Mouse (Mus musculus): Measurements from ENCODE around the gene Cdkn2aipnl. TPM values are rescaled to one million over a fixed set of nuclear protein-coding genes. Genes with fewer than 3 reads are reported as not detected.
A peak's percentile ranks its signal among the peaks of the same experiment; 100 is the strongest.

Cdkn2aipnl gene
- total RNA-seq, 2 experiments from 2014 or later: 10.5 to 11.3 TPM

GRCm38 (mm10) chr11:51945548-51945947, 21.9 kb upstream of the Cdkn2aipnl start:
- DNase-seq: peak; percentile 45 to 51

- DNase-seq: no peak
Measured at GRCm38 (mm10) chr11:51946144-51946543, 21.3 kb upstream of the Cdkn2aipnl start.

GRCm38 (mm10) chr11:51949155-51949840, 18.2 kb upstream of the Cdkn2aipnl start:
- DNase-seq: peak in 1 of 2 experiments; percentile 30

- DNase-seq: no peak
Measured at GRCm38 (mm10) chr11:51949919-51950318, 17.5 kb upstream of the Cdkn2aipnl start.

GRCm38 (mm10) chr11:51951861-51952420, 15.5 kb upstream of the Cdkn2aipnl start:
- DNase-seq: peak; percentile 34 to 35

- no peak for DNase-seq
Measured at GRCm38 (mm10) chr11:51956112-51956511, 11.3 kb upstream of the Cdkn2aipnl start.

GRCm38 (mm10) chr11:51957760-51958159, 9.7 kb upstream of the Cdkn2aipnl start:
- DNase-seq: no peak

GRCm38 (mm10) chr11:51959511-51959910, 8.0 kb upstream of the Cdkn2aipnl start:
- DNase-seq: no peak

GRCm38 (mm10) chr11:51960061-51960460, 7.4 kb upstream of the Cdkn2aipnl start:
- DNase-seq: no peak

GRCm38 (mm10) chr11:51960967-51961471, 6.4 kb upstream of the Cdkn2aipnl start:
- peak; percentile 40 to 47 for DNase-seq

GRCm38 (mm10) chr11:51961761-51962160, 5.7 kb upstream of the Cdkn2aipnl start:
- no peak for DNase-seq

- no peak for DNase-seq
Measured at GRCm38 (mm10) chr11:51962277-51962676, 5.2 kb upstream of the Cdkn2aipnl start.

- no peak for DNase-seq
Measured at GRCm38 (mm10) chr11:51966651-51967050, 810 bp upstream of the Cdkn2aipnl start.

GRCm38 (mm10) chr11:51968896-51969295, 1.4 kb downstream of the Cdkn2aipnl start:
- DNase-seq: peak in 1 of 2 experiments; percentile 10

- no peak for DNase-seq
Measured at GRCm38 (mm10) chr11:51969511-51969910, 2.0 kb downstream of the Cdkn2aipnl start.

GRCm38 (mm10) chr11:51971644-51972043, 4.2 kb downstream of the Cdkn2aipnl start:
- DNase-seq: no peak

GRCm38 (mm10) chr11:51999611-52000289, 32.3 kb downstream of the Cdkn2aipnl start:
- peak; percentile 84 for DNase-seq

- DNase-seq: peak; percentile 96 to 97
Measured at GRCm38 (mm10) chr11:52000290-52000962, 33.0 kb downstream of the Cdkn2aipnl start, which contains the start of gene Ube2b. Ube2b (minus strand) TSS chr11:52000762.

- DNase-seq: no peak
Measured at GRCm38 (mm10) chr11:52001341-52001740, 33.9 kb downstream of the Cdkn2aipnl start.

GRCm38 (mm10) chr11:52001861-52002260, 34.4 kb downstream of the Cdkn2aipnl start:
- no peak for DNase-seq

- DNase-seq: no peak
Measured at GRCm38 (mm10) chr11:52002842-52003504, 35.5 kb downstream of the Cdkn2aipnl start.

- no peak for DNase-seq
Measured at GRCm38 (mm10) chr11:52003505-52003771, 36.0 kb downstream of the Cdkn2aipnl start.

Data from heart, adult 18-20 months (tissue).